Mouse (Mus musculus): ENCODE measurements around the gene Med13l.
"Not testable (repeated sequence)": the region's sequence is repeated elsewhere in the genome, so short reads cannot be mapped to it uniquely, and the experiment has no call there.

Gene Med13l

DNA sequence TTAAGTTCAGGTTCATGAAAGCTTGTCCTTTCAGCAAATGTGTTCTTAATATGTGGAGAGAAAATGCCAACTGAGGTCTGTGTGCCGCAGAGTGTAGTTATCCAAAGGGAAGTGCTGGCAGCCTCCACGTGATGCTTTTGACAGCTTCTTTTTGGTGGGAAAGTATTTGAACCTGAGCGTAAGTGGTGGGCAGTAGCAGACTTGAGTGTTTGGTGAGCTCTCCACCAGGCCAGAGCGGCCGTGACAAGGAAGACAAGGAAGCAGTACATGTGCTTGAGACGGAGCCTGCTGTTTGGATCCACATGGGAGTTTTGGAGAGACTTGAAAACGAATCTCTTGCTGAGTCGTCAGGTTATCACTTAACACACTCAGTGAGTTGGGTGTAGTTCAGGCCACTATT, 71.9 kb downstream of the Med13l start:
- no peak for DNase-seq (ENCODE audit: low read depth)

DNA sequence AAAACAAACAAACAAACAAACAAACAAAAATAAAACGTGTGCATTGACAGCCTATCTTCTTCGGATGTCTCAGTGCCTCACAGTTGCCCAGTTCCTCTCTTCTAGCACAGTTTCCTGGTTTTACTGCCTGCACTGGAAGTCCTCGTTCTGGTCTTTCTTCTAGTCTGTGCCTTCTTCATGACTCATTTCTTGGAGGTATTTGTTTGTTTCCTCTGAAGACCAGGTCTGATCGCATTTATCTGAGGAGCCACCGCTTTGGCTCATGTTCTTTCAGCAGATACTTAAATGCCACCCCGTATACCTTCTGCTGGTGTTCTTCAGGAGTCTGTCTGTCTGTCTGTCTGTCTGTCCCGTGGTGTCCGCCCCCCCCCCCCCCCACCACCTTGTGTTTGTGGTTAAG, 72.6 kb downstream of the Med13l start:
- DNase-seq (ENCODE audit: low read depth), result peak; percentile 49

- DNase-seq (ENCODE audit: low read depth), result no peak
Observed at GRCm38 (mm10) chr5:118635476-118636187, 75.2 kb downstream of the Med13l start.

DNA sequence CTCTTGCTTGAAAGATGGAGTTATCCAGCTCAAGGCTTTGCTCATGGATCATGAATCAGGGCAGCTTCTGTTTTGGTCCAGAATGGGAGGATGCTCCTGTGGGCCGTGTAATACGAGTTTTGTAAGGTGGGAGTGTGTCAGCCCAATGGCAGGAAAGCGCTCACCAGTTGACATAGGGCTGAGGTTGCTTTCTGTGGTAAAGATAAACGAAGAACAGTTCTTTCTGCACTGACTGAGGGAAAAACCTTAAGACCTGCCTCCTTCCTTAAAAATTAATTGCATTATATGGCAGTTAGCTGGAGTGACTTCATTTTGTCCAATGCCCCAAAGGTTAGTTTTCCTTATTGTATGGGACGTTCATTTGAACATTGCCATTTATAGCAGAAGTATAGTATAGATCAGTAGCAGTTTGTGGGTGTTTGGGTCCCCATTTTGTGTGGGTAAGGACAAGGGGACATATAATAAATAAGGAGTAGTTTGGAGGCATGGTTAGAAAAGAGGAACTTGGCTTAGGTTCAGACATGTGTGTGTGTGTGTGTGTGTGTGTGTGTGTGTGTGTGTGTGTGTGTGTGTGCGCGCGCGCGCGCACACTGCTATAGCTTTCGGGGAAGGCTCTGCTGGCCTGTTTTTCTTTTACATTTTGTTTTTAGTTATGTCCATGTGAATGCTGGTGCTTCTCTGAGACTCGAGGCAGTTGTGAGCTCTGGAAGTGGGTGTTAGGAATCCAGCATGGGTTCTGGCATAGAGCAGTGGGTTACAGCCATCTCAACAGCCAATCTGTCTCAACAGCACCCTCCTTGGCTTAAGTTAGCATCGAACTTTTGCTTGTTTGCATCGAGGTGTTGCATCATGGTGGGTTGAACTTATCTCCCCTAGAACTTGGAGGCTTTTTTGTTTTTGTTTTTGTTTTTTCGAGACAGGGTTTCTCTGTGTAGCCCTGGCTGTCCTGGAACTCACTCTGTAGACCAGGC, 76.2 kb downstream of the Med13l start:
- no peak for DNase-seq (ENCODE audit: low read depth)

GRCm38 (mm10) chr5:118637931-118638330, 77.5 kb downstream of the Med13l start:
- no peak for DNase-seq (ENCODE audit: low read depth)

DNA sequence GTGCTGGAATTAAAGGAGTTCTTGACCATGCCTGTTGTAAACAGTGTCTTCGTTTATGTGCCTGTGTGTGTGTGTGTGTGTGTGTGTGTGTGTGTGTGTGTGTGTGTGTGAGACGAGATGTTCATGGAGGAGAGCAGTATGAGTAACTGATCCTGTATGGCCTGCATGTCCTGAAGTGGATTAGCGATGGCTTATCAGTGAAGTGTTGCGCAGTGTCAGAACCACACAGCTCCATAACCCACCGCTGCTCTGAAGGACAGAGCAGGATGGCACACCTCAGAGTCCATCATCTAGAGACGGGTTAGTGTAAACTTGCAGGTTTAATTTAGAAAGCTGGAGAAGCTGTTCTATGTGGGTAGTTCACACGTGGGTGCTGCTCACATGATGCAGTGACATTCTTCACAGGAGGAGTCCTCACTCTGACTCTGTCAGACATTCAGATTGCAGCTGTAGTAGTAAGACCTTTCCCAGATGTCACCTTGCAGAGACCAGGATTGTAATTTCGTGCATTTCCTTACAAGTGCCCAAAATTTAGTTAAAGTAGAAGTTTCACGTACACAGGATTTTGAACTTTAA, 78.1 kb downstream of the Med13l start:
- no peak for DNase-seq (ENCODE audit: low read depth)

DNA sequence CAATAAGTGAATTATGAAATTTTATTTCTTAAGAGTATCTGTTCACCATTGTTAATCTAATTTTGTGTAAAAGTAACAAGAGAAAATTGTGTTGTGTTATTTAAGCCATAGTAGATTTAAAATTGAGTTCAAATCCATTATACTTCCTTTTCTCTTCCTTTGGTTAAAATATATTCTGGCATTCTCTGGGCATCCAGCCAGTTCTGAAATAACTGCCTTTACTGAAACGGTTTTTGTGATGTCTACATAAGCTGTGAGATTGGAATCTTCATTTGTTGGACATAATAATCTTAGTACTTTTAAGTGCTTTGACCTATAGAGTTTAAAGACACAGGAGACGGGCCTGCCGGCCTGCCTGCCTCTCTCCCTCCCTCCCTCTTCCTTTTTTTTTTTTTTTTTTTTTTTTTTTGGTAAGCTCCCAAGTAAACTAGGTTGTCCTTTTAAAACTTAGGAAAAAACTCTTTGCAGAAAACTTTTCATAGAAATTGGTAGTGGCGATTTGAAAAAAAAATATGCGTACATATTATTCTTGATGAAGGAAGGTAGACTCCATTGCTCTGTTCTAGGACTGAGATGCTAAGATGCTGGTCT, 78.7 kb downstream of the Med13l start:
- DNase-seq (ENCODE audit: low read depth), result no peak

DNA sequence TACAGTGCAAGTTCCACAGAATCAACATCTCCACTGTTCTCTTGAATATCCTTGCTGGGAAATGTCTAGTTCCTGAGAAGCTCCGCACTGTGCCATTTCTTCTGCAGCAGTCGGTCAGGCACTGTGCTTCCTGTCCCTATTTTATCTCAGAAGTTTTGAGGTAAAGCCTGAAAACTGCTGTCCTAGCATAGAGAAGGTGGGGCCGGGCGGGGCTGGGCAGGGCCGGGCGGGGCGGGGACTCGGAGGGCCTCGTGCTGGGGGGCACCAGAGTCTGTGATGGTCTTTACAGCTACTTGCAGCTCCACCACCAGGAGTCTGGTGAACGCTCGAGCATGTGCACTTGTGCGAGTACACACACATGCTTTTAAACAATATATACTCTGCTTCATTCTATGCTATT, 83.6 kb downstream of the Med13l start:
- no peak for DNase-seq (ENCODE audit: low read depth)

DNA sequence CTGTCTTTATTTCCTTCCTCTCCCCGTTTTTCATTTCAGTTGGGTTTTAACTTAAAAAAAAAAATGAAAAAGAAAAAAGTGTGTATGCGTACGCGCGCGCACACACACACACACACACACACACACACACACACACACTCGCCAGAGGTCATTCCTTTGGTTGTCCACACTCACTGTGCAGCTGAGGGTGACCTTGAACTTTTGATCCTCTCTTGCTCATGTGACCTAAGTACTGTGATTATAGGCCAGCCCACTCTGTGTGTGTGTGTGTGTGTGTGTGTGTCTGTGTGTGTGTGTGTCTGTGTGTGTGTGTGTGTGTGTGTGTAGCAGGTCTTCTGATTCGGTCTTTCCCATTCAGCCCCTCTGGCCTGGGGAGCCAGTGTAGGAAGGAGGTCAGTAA, 84.0 kb downstream of the Med13l start:
- DNase-seq (ENCODE audit: low read depth), result no peak

GRCm38 (mm10) chr5:118645196-118645805, 84.8 kb downstream of the Med13l start:
- DNase-seq (ENCODE audit: low read depth), result peak; percentile 57

GRCm38 (mm10) chr5:118646897-118647296, 86.4 kb downstream of the Med13l start:
- DNase-seq (ENCODE audit: low read depth), result no peak

DNA sequence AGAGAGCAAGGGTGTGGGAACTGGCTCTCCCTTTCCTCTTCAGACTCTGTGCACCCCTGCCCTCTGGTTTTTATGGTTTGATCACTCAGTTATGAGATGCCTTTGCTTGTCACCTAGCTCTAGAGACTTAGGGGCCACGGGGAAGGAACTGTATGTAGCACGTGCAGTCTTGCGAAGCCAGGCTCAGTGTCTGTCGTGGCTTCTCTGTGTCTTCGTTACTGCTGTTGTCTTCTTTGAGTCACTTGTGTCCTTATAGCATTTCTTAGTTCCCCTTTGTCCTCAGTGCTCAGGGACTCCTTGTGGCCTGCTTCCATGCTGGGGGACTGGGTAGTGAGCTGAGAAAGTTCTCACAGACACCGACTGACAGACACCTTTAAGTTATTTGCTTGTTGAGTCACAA, 86.9 kb downstream of the Med13l start:
- no peak for DNase-seq (ENCODE audit: low read depth)

- no peak for DNase-seq (ENCODE audit: low read depth)
Observed at GRCm38 (mm10) chr5:118649215-118650006, 88.9 kb downstream of the Med13l start.

GRCm38 (mm10) chr5:118650007-118650548, 89.6 kb downstream of the Med13l start:
- peak; percentile 41 for DNase-seq (ENCODE audit: low read depth)

DNA sequence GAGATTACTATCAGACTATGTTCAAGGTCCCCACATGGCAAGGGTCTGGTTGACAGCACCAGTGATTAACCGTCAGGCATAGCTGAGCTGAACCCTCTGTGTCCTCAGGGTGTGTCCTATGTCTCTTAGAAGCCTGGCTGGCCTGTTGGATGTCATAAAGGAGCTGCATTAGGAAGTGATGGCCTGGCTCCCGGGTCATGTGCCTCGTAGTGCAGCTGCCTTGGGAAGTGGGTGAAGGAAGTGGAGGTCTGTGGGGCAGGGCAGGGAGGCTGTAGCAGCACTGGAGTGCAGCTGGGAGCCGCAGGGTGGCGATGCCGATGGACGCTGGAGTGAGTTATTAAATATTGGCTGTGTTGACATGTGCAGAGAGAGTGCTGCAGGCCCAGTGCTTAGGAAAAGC, 90.3 kb downstream of the Med13l start:
- no peak for DNase-seq (ENCODE audit: low read depth)

- no peak for DNase-seq (ENCODE audit: low read depth)
Observed at GRCm38 (mm10) chr5:118652611-118653010, 92.1 kb downstream of the Med13l start.

GRCm38 (mm10) chr5:118653119-118653518, 92.6 kb downstream of the Med13l start:
- not testable (repeated sequence) for DNase-seq (ENCODE audit: low read depth)

- DNase-seq (ENCODE audit: low read depth), result no peak
Observed at GRCm38 (mm10) chr5:118654599-118654998, 94.1 kb downstream of the Med13l start.

DNA sequence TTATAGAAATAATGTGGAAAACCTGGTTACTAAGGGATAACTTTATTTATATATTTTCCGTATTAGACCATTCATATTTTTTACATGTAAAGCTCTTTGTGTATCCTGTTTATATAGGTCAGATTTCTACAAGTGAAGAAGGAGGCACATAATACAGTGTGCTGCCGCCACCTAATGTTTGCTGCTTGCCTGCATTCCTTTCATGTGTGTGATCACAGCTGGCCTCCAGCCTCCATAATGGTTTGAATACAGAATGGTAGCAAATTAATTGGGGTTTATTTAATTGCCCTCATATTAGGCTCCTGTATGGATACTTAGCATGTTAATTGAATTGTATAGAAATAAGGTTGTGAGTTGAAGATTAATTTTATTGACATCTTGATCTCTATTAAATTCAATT, 94.5 kb downstream of the Med13l start:
- DNase-seq (ENCODE audit: low read depth), result peak; percentile 64

- DNase-seq (ENCODE audit: low read depth), result no peak
Observed at GRCm38 (mm10) chr5:118655428-118655827, 94.9 kb downstream of the Med13l start.

DNA sequence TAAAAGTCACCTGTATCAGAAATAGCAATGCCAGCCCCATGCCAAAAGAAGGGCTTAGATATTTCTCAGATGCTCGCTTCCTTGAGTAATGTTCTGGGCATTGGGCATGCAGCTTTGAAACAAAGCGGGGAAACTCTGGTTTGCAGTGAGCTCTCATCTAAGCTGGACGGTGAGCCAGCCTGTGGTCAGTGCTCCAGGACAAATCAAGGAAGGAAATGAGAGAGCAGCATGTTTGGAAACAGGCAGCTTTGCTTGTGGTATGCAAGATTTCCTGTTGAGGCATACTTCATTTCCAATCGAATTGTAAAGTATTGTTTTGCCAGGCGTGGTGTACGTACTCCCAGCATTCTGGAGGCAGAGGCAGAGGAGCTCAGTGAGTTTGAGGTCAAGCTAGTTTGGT, 95.5 kb downstream of the Med13l start:
- DNase-seq (ENCODE audit: low read depth), result no peak
